Mouse (Mus musculus): ENCODE data around the gene B130006D01Rik.
"Not testable (repeated sequence)": the region's sequence is repeated elsewhere in the genome, so short reads cannot be mapped to it uniquely, and the experiment has no call there.

B130006D01Rik gene

DNA sequence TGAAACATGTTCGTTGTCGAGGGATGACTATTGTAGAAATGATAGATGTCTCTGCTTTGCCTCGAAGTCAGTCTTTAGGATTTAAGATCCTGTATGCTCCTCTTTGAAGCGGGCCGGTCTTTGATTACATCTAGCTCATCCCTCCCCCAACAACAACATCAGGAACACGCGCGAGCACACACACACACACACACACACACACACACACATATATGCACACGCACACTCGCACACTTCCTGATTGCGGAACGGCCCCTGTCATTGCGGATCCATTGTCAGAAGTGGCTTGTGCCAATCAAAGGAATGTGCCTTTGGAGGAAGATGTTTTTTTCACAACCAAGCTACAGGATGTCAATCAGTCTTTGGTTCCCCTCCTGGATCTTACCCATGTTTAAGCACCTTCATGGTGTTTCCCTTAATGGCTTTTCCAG, 9.6 kb upstream of the B130006D01Rik start:
- peak; percentile 23 for DNase-seq

DNA sequence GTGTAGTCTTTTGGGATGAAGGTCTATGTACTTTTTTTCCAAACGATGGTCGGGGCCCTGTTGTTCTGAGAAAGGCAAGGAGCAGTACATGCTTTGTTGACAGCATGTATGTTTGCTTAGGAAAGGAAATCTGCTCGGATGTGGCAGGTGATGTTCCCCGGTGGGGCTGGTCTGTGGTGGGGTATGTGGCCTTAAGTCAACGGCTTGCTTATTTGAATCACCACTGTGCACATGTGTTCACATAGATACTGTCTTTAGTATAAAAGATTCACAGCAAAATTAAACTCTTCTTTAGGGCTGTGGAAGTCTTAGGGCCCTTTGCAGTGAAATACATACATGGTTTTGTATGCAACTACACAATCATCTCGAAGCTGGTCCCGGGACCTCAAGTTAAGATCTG, 9.0 kb upstream of the B130006D01Rik start:
- no peak for DNase-seq

DNA sequence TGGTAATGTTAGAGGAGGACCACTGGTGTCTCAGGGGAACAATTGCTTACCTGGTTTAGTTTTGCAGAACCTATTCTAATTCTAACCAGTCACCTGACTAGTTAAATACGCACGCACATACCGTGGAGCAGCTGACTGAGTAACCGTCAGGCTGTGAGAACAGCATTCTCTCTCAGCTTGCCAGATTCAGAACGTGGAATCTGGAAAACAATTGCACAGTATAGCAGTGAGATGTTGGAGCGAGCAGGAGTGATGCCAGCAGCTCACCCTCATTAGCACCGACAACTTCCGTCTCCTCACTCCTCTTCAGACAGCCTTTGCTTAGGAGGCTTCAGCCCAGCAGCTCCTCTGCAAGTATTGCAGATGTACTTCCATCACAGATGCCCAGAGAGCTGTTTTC, 7.3 kb upstream of the B130006D01Rik start:
- no peak for DNase-seq

DNA sequence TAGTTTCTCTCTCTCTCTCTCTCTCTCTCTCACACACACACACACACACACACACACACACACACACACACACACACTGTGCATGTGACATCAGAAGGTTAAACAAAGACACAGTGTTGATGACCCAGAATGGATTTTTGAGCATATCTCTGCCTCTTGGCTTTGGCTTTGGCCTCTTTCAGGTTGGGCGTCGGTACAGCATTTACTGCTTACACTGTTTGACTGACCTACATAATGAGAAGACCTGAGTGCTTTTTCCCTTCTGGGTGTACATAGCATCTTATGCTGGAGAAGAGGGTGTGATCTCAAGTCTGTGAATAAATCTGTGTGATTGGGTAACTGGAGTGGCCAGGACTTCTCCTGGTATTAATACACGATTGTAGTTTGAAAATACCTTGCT, 4.0 kb upstream of the B130006D01Rik start:
- DNase-seq = no peak

DNA sequence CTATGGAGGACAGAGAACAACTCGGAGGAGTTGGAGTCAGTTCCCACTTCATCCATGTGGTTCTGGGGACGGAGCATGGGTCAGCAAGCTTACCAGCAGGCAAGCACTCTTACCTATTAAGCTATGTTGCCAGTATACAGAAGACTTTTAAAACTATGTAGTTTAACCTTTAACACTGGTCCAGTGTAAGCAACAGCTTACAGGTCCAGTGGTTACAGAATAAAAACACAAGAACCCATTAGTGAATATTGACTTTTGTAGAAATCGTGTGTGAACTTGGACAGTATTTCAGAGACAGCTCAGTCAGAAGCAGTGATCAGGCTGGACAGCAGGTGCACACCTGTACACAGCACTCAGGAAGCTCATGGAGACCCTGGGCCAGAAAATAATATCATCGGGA, 1.1 kb downstream of the B130006D01Rik start:
- DNase-seq = no peak

DNA sequence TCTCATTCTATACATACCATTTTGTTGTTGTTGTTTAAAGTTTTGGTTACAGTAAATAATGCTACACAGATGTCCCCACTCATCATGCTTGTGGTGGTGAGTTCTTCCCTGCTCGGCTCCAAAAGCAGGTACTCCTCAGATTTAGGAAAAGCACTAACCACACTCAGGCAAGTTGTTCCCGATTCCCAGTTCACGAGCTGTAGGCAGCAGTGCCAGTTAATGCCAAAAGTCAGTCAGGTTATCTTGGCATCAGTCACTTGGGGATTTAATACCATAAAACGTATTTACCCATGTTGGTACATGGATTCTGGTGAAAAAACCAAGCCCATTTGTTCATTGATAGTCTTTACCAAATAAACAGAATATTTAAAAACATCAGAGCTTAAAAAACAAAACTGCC, 2.8 kb downstream of the B130006D01Rik start:
- DNase-seq = no peak

DNA sequence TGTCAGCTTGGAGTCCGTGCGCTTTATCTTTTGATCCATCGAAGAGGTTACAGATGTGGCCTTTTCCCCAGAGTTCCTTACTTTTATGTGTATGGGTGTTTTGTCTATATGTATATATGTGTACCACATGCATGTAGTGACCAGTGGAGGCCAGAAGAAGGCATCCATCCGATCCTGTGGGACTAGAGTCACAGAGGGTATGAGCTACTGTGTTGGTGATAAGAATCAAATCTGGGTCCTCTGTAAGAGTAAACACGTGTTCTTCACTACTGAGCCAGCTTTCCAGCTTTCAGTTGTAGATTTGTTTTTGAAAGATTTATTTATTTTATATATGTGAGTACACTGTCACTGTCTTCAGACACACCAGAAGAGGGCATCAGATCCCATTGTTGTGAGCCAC, 4.6 kb downstream of the B130006D01Rik start:
- no peak for DNase-seq

DNA sequence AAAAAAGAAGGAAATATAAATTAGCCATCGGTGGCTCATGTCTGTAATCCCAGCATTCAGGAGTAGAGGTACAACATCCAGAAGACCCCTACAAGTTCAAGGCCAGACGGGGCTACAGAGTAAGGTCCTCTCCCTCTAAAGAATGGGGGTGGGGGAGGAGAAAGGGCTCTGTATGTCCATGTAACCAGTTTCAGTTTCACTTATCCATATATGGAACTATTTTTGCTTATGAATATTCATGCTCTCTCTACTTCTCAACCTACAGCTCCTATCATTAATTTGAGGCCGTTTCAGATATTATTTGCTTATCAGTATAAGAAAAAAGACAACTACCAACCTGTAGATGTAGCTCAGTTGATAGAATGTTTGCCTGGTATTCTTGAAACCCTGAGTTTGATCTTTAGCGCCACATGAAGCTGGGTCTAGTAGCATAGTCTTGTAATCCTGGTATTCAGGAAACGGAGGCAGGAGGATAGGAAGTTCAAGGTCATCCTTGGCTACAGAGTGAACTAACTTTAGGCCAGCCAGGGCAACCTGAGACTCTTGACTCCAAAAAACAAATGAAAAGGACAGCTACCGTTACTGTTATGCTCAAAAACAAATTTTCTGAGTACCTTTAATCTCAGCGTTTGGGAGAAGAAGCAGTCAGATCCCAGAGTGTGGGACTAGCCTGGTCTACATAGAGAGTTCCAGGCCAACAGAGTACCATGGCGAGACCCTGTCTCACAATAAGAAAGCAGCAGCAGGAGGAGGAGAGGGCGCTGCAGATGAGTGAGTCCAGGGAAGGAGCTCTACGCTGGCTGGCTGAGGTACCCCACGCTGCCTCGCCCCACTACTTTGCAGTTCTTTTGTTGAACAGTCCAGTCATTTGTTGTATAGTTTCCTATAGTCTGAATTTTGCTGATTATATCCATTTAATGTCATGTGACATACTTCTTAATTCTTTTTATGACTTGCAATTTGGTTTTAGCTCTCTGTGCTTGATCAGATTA, 5.8 kb downstream of the B130006D01Rik start:
- DNase-seq = no peak

DNA sequence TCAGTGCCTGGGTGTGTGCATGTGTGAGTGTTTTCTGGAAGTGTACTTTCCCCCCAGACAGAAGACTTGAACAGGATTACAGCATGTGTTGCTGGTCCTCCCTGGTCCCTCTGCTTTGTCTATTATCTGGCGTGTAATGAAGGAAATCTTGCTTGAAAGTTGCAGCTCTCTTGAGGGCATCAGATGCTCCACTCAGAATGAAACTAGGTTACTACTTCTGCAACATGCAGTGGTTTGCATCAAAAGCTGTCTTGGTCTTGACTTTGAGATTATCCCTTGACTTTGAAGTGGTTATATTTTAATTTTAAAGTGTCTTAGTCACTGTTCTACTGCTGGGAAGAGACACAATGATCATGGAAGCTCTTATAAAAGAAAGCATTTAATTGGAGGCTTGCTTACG, 11.1 kb downstream of the B130006D01Rik start:
- no peak for DNase-seq

DNA sequence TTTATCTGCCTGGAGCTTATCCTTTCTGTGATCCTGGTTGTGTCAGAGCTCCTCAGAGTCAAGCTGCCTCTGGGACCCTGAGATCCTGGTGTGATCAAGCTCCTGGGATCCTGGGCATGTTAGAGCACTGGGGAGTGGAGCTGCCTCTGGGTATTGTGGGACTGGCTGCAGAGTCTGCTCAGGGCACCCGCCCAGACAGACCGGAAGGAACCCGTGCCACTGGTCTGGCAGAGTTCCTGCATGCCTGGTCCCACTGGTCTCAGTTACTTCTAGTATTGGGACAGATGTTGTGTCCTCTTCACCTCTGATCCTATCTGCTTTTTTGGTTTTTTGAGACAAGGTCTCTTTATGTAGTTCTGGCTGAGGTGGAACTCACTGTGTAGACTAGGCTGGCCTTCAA, 14.4 kb downstream of the B130006D01Rik start:
- DNase-seq = peak; percentile 50

DNA sequence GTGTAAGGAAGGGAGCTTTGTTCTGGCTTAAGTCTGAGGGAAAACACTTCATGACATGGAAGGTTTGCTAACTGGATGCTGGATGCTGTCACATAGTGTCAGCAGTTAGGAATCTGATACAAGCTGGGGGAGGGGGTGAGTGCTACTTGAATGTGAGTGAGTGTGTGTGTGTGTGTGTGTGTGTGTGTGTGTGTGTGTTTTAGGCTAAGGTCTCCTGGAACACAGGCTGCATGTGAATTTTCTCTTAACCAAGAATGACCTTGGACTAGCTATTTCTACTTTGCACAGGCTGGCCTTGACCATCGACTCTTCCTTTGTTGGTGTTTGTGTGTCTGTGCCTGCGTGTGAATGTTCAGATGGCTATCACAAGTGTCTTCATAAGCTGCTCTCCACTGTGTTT, 21.1 kb downstream of the B130006D01Rik start:
- DNase-seq = no peak

DNA sequence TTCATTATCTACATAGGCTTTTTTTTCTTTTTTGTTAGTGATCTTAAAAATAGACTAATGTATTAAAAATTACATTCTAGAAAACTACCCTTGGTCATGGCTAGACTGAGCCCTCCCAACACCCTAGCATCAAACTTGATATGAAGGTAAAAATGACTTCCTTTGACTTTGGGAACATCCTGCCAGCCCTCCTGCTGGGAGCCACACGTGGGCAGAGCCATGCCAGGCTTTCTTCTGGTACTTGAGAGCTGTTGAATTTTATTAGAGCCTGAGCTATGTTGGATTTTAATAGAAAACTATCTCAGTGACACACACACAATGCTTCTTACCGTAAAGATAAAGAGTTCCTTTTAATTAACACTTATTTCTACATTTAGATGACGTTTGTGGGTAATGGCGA, 23.4 kb downstream of the B130006D01Rik start:
- DNase-seq = no peak

DNA sequence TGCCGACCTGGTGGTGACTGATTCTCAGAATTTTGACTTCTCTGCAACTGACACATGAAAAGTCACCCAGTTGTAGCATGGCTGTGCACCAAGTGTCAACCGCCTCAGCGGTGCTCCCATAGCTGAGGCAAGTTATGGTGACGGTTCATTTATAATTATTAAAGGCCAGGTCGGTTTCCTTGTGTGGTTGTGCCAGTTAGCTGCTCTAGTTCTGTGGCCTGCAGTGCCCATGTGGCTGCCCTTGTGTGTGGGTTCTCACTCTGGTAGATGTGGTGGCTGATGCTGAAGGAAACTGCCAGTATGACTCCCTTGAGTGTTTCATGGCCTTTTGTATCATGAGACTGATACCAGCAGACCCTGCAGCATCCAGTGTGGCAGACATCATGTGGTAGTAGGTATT, 24.9 kb downstream of the B130006D01Rik start:
- no peak for DNase-seq

DNA sequence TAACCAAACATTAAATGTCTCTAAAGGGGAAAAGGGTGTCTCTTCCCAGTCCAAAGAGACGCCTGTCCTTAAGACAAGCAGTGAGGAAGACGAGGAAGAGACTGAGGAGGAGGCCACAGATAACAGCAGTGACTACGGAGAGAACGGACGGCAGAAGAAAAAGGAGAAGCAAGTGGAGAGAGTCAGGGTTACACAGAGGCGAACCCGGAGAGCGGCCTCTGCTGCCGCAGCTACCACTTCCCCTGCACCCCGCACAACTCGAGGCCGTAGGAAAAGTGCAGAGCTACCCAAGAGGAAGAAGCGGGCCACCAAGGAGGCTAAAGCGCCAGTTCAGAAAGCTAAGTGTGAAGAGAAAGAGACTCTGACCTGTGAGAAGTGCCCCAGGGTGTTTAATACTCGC, 26.2 kb downstream of the B130006D01Rik start:
- DNase-seq = no peak

DNA sequence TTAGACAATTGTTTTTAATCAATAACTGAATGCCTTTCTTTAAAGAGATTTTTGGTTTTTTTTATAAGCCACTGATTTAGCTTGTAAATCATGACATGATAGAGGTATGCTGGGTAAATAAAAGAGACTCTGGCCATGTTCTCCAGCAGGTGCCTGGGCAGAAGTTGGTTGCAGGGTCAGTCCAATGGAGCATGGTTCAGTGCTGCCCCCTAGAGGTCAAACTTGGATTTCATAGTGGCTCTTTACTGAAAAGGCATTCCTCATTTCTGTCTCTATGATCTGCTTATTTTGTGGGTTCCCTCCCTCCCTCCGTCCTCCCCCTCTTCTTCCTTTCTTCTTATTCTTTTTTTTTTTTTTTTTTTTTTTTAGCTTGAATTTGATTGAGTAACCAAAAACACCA, 27.6 kb downstream of the B130006D01Rik start:
- DNase-seq = peak; percentile 89

DNA sequence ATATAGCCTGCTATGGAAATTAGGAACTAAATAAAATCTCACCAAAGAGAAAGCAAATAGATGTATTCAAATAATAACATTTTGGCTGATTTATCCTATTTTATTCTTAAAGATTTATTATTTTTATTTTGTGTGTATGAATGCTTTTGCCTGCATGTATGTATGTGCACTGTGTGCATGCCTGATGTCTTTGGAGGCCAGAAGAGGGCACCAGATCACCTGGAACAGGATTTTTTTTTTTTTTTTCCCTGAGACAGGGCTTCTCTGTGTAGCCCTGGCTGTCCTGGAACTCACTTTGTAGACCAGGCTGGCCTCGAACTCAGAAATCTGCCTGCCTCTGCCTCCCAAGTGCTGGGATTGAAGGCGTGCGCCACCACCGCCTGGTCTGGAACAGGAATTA, 31.8 kb downstream of the B130006D01Rik start:
- DNase-seq = not testable (repeated sequence)

DNA sequence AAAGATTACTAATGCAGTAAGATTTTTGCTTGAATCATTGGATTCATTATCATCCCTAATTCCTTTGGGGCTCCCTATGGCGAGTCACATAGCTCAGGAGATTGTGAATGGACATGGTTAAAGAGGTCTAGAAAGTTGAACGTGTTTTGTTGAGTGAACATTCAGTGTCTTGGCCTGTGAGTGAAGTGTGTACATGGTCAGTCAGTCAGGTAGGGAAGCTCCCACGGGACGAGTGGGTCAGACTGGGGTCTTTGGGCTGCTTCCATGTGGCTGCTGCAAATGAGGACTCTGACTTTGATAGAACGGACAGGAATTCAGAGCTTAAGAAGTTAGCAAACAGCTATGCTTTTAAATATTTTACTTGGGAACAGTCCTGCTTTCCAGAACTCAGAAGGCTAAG, 37.1 kb downstream of the B130006D01Rik start:
- no peak for DNase-seq

DNA sequence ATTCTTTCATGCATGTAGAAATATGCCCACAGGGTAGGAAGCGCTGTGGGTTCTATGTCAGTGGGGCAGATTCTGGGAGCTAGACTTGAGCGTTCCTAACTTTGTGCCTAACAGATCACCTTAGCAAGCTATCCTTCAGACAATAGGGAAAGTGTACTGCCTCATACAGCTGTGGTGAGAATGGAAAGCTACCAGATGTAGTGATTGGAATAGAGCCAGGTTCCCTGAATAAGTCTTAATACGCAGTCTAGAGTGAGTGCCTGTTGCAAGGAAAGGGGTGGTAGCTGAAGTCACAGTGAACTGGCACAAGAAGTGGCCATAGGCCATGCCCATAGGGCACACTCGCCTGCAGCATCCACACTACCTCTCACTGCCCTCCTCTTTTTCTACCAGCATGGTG, 39.6 kb downstream of the B130006D01Rik start:
- DNase-seq = no peak

DNA sequence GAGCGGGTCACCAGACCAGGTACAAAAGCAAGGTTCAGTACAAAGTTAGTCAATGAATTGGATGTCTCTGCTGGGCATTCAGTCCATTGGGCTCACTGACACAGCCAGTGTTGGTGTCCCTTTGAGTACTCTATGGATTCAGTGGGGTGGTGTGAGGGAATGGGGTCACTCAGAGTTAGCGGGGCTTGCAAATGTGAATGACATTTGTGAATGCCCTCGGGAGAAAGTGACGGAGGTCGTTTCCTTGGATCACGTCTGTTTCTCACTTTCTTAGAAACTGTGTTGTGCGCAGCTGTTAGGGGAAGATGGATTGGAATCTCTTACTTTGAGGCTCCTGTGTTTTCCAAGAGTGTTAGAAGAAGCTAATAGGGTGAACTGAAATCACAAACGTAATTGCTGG, 41.4 kb downstream of the B130006D01Rik start:
- DNase-seq = no peak

DNA sequence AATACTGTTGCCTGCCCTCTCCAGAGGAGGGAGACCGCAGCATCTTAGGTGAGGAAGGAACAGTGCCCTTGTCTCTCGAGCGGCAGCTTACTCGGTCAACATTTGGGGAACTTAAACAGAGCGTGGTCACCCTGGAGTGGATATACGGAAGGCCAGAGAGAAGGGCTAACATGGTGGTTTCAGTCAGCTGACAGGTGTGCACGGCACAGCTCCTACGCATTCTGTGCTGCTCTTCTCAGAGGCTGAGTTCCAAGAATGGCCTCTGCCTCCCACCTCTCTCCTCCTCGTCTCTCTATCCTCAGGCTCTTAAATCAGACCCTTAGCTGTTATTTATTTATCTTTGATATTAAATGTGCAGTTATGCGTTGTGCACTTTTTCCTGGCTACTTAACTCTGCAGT, 41.9 kb downstream of the B130006D01Rik start:
- DNase-seq = no peak

DNA sequence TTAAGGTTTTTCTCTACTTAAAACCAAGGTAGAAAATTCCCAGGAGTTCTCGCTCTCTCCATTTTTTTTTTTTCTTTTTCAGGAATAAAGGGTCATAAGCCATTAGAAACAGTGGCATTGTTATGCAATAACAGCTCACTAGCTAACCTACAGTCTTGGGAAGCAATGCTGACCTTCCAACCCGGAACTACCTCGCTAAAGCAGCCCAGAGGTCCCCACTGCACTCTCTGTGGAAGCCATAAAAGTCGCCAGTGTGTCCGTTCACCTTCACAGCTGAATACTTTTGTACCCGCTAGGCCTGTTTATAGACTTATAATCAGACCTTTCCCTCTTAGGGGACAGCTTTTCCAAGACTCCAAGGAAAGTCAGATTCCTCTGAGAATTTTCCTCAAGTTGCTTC, 44.9 kb downstream of the B130006D01Rik start:
- DNase-seq = no peak

DNA sequence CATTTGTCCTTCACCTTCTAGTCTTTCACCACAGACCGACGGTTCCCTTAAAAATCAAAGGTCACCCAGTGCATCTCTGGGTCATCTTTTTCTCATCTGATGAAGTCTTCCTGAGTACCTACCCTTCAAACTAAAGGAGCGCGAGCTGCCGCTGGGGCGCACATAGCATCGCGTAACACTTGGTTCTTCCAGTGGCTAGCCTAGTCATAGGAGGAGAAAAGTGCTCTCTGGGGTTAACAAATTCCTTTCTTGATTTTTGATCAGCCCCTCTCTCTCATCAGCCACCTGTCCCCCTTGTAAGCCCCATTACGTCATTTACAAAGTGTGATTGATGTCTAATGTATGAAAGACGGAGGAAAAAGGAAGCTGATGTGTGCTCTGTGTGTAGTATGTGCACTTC, 45.8 kb downstream of the B130006D01Rik start:
- DNase-seq = no peak

DNA sequence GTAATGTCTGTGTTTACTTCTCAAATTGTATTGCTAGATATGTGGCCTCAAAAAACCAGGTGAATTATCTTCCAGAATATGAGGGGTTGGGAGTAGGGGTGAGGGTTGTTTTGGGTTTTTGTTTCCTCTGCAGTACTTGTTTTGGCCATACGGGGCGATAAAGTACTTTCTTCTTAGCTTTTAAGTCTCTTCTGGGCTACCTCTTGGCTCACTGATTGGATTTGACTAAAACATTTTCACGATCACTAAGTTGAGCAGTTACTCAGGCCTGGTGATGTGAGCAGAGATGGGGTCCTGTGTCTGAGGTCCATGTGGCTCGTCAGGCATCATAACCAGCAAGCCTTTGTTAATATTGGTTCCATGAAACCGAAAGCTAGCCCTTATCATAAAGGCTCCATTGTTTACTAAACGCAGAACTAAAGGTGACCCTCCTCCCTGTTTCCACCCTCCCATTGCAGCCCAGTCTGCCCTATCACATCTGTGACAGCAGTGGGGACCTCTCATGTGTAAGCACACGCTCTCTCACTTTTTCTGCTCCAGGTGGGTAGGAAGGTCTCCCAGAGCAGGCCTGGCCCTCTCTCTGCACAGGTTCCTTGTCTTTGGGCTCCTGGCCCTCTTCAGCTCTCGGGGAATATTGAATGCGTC, 47.5 kb downstream of the B130006D01Rik start:
- DNase-seq = peak; percentile 61

DNA sequence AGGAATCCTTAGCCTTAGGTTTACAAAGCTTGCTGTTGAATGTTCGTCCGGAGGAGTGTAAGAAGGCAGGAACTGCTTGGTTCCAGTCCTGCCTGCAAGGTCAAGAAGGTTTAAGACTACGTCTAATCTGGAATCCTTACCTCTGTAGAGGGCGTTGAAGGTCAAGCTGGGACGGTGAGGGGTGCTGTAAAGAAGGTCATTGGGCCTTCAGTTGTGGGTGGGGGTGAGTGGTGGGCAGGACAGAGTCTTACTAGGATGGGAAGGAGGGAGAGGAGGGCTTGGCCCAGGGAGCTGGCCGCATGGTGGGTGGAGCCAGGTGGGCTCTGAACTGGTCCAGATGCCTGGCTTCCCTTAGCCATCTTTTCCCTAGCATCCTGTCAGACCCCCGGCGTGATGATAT, 48.3 kb downstream of the B130006D01Rik start:
- DNase-seq = no peak

Measured in kidney, postnatal 10 days (tissue).